Mouse (Mus musculus) midbrain, embryonic 10.5 days (tissue): ENCODE measurements around the gene Nkd1. TPM values are rescaled to one million over a fixed set of nuclear protein-coding genes. Genes with fewer than 3 reads are reported as not detected.

ENCODE experiments used
- DNase-seq: peaks from one replicate; pipeline ENCODE4 v3.0.0-alpha.2; 2017; ENCODE audit warnings: low spot score
- H3K27ac ChIP-seq: fragments of 300-500 bp; sonication (generic); replicated peaks from 2 replicates; pipeline ENCODE4 v1.5.1; 2016; ENCODE audit warnings: mild to moderate bottlenecking
- H3K27me3 ChIP-seq: fragments of 300-500 bp; sonication (generic); 2 replicates; pipeline ENCODE4 v1.6.1; 2016; ENCODE audit warnings: low read depth, mild to moderate bottlenecking; ENCODE audit not compliant: poor library complexity, severe bottlenecking
- H3K36me3 ChIP-seq: fragments of 300-500 bp; sonication (generic); 2 replicates; pipeline ENCODE4 v1.6.1; 2016; ENCODE audit warnings: mild to moderate bottlenecking, moderate library complexity
- H3K4me1 ChIP-seq: fragments of 300-500 bp; sonication (generic); 2 replicates; pipeline ENCODE4 v1.6.1; 2016
- H3K4me3 ChIP-seq: fragments of 300-500 bp; sonication (generic); 2 replicates; pipeline ENCODE4 v1.5.1; 2016; ENCODE audit warnings: mild to moderate bottlenecking, moderate library complexity
- H3K9me3 ChIP-seq: fragments of 300-500 bp; sonication (generic); replicated peaks from 2 replicates; pipeline ENCODE4 v1.6.1; 2016; ENCODE audit warnings: mild to moderate bottlenecking
- WGBS: fragments of 180-500 bp; shearing (Covaris S2); methylation state at CpG from one replicate; pipeline ENCODE4 v1.1.7; 2016; 5-methylcytosine and 5-hydroxymethylcytosine counted together
- polyA plus RNA-seq: library from polyadenylated mRNA; unstranded; fragments of >200 nt; fragmentation: Nextera tagmentation; extraction: Ambion mirVana; gene quantifications from 2 replicates; pipeline ENCODE4 v1.2.1, GENCODE M21; 2016

Gene Nkd1
- 72.3 and 80.1 TPM in 2 replicates for polyA plus RNA-seq

- Histone ChIP-seq H3K9me3 (no peaks in the 10 kb centered on the region), H3K4me3 (peak within 1 kb of the TSS; percentile 96), H3K27ac (peak within 1 kb of the TSS; percentile 92), H3K36me3 (peaks cover 13% of the 10 kb centered on the region), H3K27me3 (peaks cover 40% of the 10 kb centered on the region), H3K4me1 (peaks cover 77% of the 10 kb centered on the region)
- peak; percentile 99 for DNase-seq
- under 1% methylated on average over 66 of the region's 67 CpGs for WGBS
Measured at GRCm38 (mm10) chr8:88520985-88521527, at the start of gene Nkd1. Gene Nkd1, plus strand, starts transcription at chr8:88521354.

- H3K27ac ChIP-seq, result 0 out of 2 replicates have a peak overlapping the region, but pooled peaks have one; percentile 17
Measured at GRCm38 (mm10) chr8:88481290-88481689, 39.9 kb upstream of the Nkd1 start.

GRCm38 (mm10) chr8:88488391-88488829 is 32.7 kb upstream of the Nkd1 start:
- H3K27ac ChIP-seq, result peak overlapping the region; percentile 85
- peak; percentile 68 for DNase-seq
- peaks cover 1% of the 10 kb centered on the region; the same call in 1 of the 2 replicates for H3K27me3 ChIP-seq
- peak overlapping the region; percentile 18 for H3K4me3 ChIP-seq
- no peaks in the 10 kb centered on the region for H3K36me3 ChIP-seq
- 4% methylated on average over 5 of the region's 5 CpGs for WGBS
- peaks cover 27% of the 10 kb centered on the region for H3K4me1 ChIP-seq
- H3K9me3 ChIP-seq, result peaks cover 6% of the 10 kb centered on the region; the same call in 1 of the 2 replicates

More at GRCm38 (mm10) chr8:88481290-88481689, 39.9 kb upstream of the Nkd1 start:
- no peaks in the 10 kb centered on the region for H3K27me3 ChIP-seq
- WGBS, result 87% methylated on average over 4 of the region's 4 CpGs
- peaks cover 6% of the 10 kb centered on the region; the same call in 1 of the 2 replicates for H3K9me3 ChIP-seq
- no peak for DNase-seq
- no peaks in the 10 kb centered on the region for H3K36me3 ChIP-seq
- peaks cover 10% of the 10 kb centered on the region for H3K4me1 ChIP-seq
- no peak overlapping the region for H3K4me3 ChIP-seq

GRCm38 (mm10) chr8:88494076-88494475 is 27.1 kb upstream of the Nkd1 start:
- 85% methylated on average over 2 of the region's 2 CpGs for WGBS
- Histone ChIP-seq H3K36me3 (no peaks in the 10 kb centered on the region), H3K27me3 (peaks cover 24% of the 10 kb centered on the region), H3K4me3 (no peak overlapping the region), H3K4me1 (peaks cover 26% of the 10 kb centered on the region), H3K9me3 (no peaks in the 10 kb centered on the region), H3K27ac (no peak overlapping the region)
- DNase-seq, result no peak

- DNase-seq, result peak; percentile 38
- H3K9me3 ChIP-seq, result no peaks in the 10 kb centered on the region
- H3K4me1 ChIP-seq, result peaks cover 26% of the 10 kb centered on the region
- 4% methylated on average over 11 of the region's 11 CpGs for WGBS
- H3K4me3 ChIP-seq, result peak overlapping the region; percentile 27; the same call in 1 of the 2 replicates
- H3K27me3 ChIP-seq, result peaks cover 24% of the 10 kb centered on the region
- H3K36me3 ChIP-seq, result no peaks in the 10 kb centered on the region
- peak overlapping the region; percentile 67 for H3K27ac ChIP-seq
Measured at GRCm38 (mm10) chr8:88495071-88495805, 25.9 kb upstream of the Nkd1 start.

- H3K4me3 ChIP-seq, result no peak overlapping the region
- H3K27ac ChIP-seq, result no peak overlapping the region
- H3K36me3 ChIP-seq, result no peaks in the 10 kb centered on the region
- H3K27me3 ChIP-seq, result peaks cover under 1% of the 10 kb centered on the region; the same call in 1 of the 2 replicates
- no peak for DNase-seq
- peaks cover 9% of the 10 kb centered on the region; the same call in 1 of the 2 replicates for H3K4me1 ChIP-seq
- H3K9me3 ChIP-seq, result 0 out of 2 replicates have a peak, but pooled peaks cover 4% of the 10 kb centered on the region
- WGBS, result 94% methylated on average over 3 of the region's 3 CpGs
Measured at GRCm38 (mm10) chr8:88502143-88502542, 19.0 kb upstream of the Nkd1 start.

GRCm38 (mm10) chr8:88506981-88507380 is 14.2 kb upstream of the Nkd1 start:
- DNase-seq, result no peak
- H3K4me1 ChIP-seq, result peaks cover 9% of the 10 kb centered on the region
- no peak overlapping the region for H3K27ac ChIP-seq
- no peaks in the 10 kb centered on the region for H3K36me3 ChIP-seq
- H3K9me3 ChIP-seq, result no peaks in the 10 kb centered on the region
- H3K27me3 ChIP-seq, result peaks cover 18% of the 10 kb centered on the region
- 82% methylated on average over 5 of the region's 5 CpGs for WGBS
- H3K4me3 ChIP-seq, result no peak overlapping the region

GRCm38 (mm10) chr8:88511061-88511460 is 10.1 kb upstream of the Nkd1 start:
- Histone ChIP-seq H3K27me3 (peaks cover 35% of the 10 kb centered on the region), H3K4me3 (no peak overlapping the region), H3K4me1 (peaks cover 23% of the 10 kb centered on the region), H3K36me3 (no peaks in the 10 kb centered on the region), H3K9me3 (peaks cover 3% of the 10 kb centered on the region; the same call in 1 of the 2 replicates), H3K27ac (0 out of 2 replicates have a peak overlapping the region, but pooled peaks have one; percentile 3)
- DNase-seq, result no peak
- WGBS, result 87% methylated on average over 5 of the region's 5 CpGs

GRCm38 (mm10) chr8:88512094-88512794 is 8.9 kb upstream of the Nkd1 start:
- 3% methylated on average over 15 of the region's 15 CpGs for WGBS
- peak overlapping the region; percentile 35 for H3K4me3 ChIP-seq

GRCm38 (mm10) chr8:88518047-88518446 is 3.1 kb upstream of the Nkd1 start:
- DNase-seq, result no peak
- Histone ChIP-seq H3K27me3 (peaks cover 48% of the 10 kb centered on the region), H3K4me1 (peaks cover 50% of the 10 kb centered on the region), H3K4me3 (no peak overlapping the region), H3K36me3 (no peaks in the 10 kb centered on the region), H3K27ac (peak overlapping the region; percentile 43), H3K9me3 (peaks cover 3% of the 10 kb centered on the region; the same call in 1 of the 2 replicates)
- 50% methylated on average over 9 of the region's 9 CpGs for WGBS

More at GRCm38 (mm10) chr8:88512094-88512794, 8.9 kb upstream of the Nkd1 start:
- Histone ChIP-seq H3K9me3 (peaks cover 3% of the 10 kb centered on the region; the same call in 1 of the 2 replicates), H3K36me3 (no peaks in the 10 kb centered on the region), H3K4me1 (peaks cover 30% of the 10 kb centered on the region), H3K27me3 (peaks cover 35% of the 10 kb centered on the region), H3K27ac (peak overlapping the region; percentile 77)
- DNase-seq, result peak; percentile 56

- Histone ChIP-seq H3K27ac (no peak overlapping the region), H3K4me3 (peak overlapping the region; percentile 96; the same call in 1 of the 2 replicates), H3K4me1 (peaks cover 71% of the 10 kb centered on the region), H3K36me3 (0 out of 2 replicates have a peak, but pooled peaks cover 7% of the 10 kb centered on the region), H3K9me3 (0 out of 2 replicates have a peak, but pooled peaks cover under 1% of the 10 kb centered on the region), H3K27me3 (peaks cover 40% of the 10 kb centered on the region)
- WGBS, result 14% methylated on average over 13 of the region's 13 CpGs
- DNase-seq, result peak; percentile 28
Measured at GRCm38 (mm10) chr8:88520381-88520780, 773 bp upstream of the Nkd1 start.
